Mouse (Mus musculus): Measurements from ENCODE around the gene Tsen34. TPM values are rescaled to one million over a fixed set of nuclear protein-coding genes. Genes with fewer than 3 reads are reported as not detected.
"Not testable (repeated sequence)": the region's sequence is repeated elsewhere in the genome, so short reads cannot be mapped to it uniquely, and the experiment has no call there.

The Tsen34 gene
- total RNA-seq, 2 experiments from 2014 or later, result 73.9 to 77.4 TPM

- intact Hi-C loops (cut with DNase I), result no loop called here
These were observed 8.0 kb upstream of the Tsen34 start for GRCm38 (mm10) chr7:3684698-3685097.

DNA sequence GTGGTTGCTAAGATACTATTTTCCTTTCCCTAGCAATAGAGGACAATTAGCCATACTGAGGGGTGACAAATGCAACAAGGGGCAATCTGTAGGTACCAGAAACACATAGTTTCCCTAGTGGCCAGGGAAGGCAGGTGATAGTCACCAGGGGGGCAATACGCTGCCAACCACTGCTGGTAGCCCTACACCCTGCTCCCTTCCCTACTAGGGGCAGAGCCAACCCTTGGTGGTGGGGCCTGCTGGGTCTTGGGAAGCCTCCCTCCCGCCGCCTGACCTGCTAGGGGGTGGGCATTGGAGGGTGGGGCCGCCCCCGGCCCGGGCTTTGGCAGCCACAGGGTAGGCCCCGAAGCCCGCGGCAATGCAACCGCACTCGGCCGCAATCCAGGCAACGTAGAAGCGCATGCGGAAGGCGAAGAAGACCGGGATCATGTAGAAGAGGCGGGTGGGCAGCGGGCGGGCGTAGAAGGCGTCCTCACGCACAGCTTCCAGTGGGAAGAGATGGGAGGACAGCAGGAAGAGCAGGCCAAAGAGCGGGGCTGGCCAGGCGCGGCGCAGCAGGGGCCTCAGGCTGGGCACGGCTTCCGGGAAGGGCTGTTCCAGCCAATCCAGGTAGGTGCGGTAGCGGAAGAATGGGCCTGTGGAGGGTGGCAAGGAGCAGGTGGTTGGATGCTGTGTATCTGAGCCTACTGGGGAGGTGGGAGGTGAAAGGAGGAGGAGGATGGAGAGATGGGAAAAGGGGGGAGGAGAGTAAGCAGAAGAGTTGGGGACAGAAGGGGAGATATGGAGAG, 7.1 kb upstream of the Tsen34 start:
- no peak for DNase-seq
- intact Hi-C loops (cut with DNase I), result no loop called here

More at GRCm38 (mm10) chr7:3684698-3685097, 8.0 kb upstream of the Tsen34 start:
- no peak for DNase-seq

DNA sequence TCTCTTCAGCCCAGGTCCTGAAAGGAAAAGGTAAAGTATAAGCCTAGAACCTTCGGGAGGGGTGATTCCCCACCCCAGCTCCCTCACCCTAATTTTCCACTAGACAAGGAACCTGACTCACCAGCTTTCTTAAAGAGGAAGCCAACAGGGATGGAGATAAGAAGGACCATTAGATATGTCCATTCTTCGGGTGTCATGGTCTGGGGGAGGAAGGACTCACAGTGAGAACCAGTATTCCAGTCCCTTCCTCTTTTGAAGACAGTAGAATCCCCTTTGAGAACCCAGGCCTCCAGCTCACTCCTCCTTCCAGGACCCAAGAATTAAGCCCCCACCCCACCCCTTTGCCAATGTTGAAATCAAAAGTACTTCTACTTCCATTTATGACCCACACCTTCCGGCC, 744 bp upstream of the Tsen34 start:
- intact Hi-C loops (cut with DNase I), result loop anchor here (5.0 kb wide), 1 partner anchor 45 kb away; the partner anchor contains the start of gene Cnot3
- no peak for DNase-seq

- intact Hi-C loops (cut with DNase I), result loop anchor here (5.0 kb wide), 1 partner anchor 46 kb away; the partner anchor contains the start of gene Cnot3
These were observed 535 bp downstream of the Tsen34 start, which contains the start of gene Mboat7 for GRCm38 (mm10) chr7:3692987-3693808. Gene Mboat7 (minus strand): TSS chr7:3693523.

DNA sequence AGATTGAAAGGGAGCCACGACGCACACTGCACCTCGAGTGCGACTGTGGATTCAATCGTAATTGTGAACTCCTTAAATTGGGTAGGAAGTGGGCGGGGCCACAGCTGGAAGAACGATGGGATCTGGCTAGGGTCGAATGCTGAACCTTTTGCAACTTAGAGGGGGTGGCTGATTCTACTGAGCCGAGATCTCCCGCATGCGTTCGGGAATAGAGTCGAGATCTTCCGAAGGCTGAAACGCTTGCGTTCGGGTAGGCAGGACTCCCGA, 1.1 kb downstream of the Tsen34 start:
- intact Hi-C loops (cut with DNase I), result loop anchor here (5.0 kb wide), 1 partner anchor 46 kb away; the partner anchor contains the start of gene Cnot3
- DNase-seq, result no peak

More at GRCm38 (mm10) chr7:3692987-3693808, 535 bp downstream of the Tsen34 start, which contains the start of gene Mboat7:
- DNase-seq, result peak; percentile 94

- DNase-seq, result peak; percentile 66 to 69
- intact Hi-C loops (cut with DNase I), result loop anchor here (5.0 kb wide), 1 partner anchor 47 kb away; the partner anchor contains the start of gene Cnot3
These were observed 1.6 kb downstream of the Tsen34 start for GRCm38 (mm10) chr7:3694076-3694948.

DNA sequence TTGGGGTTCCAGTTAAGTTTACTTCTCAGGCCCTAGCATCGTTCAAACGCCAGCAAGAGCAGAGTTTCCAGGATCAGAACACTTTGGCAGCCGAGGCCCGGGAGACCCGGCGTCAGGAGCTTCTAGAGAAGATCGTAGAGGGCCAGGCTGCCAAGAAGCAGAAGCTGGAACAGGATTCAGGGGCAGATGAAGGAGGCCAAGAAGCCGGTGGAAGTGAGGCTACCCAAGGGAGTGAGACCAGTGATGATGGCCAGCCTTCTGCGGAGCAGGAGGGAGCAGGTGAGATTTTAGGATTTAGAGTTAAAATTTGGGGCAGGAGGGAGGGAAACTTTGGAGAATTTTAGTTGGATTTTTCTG, 2.3 kb downstream of the Tsen34 start:
- peak in 1 of 2 experiments; percentile 19 for DNase-seq
- intact Hi-C loops (cut with DNase I), result loop anchor here (5.0 kb wide), 2 partner anchors 48 to 457 kb away; partner anchors contain the start of genes Cnot3 and Leng9

DNA sequence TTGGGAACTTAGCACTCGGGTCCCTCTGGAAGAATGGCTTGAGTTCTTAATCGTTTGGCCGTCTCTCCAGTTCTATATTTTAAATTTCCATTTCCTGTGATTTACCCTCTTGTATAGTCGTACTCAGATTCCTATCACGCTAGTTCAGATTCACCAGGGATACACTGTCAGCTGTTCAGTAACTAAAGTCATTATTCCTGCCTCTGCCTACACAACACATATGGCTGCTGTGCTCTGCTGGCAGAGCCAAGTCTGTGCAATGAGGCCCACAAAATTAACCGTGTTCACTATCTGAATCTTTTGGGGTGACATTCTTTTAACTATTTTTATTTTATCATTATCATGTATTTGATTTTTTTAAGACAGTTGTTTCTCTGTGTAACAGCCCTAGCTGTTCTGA, 5.8 kb downstream of the Tsen34 start:
- intact Hi-C loops (cut with DNase I), result loop anchor here (5.0 kb wide), 1 partner anchor 454 kb away; the partner anchor contains the start of gene Leng9
- no peak for DNase-seq

DNA sequence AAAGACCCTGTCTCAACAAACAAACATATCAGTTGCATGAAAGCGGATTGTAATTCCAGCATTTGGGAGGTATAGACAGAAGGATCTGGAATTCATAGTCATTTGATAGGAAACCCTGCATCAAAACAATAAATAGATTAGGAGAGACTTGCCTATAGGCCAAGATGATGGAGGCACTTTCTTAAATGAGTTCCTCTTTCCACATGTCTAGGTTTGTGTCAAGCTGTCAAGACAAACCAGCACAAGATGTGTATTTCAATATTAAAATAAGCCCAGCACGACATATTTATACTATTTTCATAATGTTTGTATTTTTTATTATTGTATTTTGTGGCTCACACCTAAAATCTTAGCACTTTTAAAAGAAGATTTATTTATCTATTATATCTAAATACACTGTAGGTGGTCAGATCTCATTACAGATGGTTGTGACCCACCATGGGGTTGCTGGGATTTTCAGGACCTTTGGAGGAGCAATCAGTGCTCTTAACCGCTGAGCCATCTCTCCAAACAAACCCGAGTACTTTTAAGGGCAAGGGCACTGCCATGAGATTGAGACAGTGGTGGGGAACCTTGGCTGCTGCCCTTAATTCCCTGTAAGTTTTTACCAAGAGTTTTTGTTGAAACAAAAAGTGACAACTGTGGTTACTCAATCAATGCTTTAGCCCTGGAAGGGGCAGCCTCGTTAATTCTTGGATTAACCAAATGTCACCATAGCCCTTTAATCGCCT, 10.7 kb downstream of the Tsen34 start:
- intact Hi-C loops (cut with DNase I), result no loop called here
- DNase-seq, result no peak

DNA sequence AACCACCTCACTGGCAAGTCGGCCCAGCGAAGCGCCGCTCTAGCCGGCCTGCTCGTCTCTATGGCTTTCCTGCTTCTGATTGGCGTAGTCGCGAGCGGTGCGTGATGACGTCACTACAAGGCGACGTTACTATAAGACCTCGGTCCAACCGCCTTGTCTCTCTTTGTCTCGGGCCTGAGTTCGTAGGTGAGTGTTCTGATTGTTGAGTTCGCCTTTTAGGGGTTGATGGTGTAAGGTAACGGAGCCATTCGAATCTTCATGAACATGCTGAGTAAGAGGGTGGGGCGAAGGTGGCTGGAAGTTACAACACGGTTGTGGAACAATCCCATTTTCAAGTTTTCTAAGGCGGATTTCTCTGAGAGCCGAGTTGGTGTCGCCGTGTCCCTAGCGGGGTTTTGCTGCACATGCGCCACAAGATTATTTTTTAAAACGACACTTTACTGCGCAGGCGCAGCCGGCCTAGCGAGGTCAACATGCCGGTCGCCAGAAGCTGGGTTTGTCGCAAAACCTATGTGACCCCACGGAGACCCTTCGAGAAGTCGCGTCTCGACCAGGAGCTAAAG, 11.3 kb downstream of the Tsen34 start, which contains the start of gene Rps9:
TSS of gene Rps9 (plus strand) at position 115 of the 563 bp plus-strand sequence.
- intact Hi-C loops (cut with DNase I), result loop anchor here (2.0 kb wide), 1 partner anchor 37 kb away; no protein-coding TSS in a partner anchor
- peak; percentile 95 to 96 for DNase-seq

- intact Hi-C loops (cut with DNase I), result loop anchor here (2.0 kb wide), 1 partner anchor 38 kb away; no protein-coding TSS in a partner anchor
- DNase-seq, result no peak
These were observed 11.8 kb downstream of the Tsen34 start for GRCm38 (mm10) chr7:3704475-3704874.

DNA sequence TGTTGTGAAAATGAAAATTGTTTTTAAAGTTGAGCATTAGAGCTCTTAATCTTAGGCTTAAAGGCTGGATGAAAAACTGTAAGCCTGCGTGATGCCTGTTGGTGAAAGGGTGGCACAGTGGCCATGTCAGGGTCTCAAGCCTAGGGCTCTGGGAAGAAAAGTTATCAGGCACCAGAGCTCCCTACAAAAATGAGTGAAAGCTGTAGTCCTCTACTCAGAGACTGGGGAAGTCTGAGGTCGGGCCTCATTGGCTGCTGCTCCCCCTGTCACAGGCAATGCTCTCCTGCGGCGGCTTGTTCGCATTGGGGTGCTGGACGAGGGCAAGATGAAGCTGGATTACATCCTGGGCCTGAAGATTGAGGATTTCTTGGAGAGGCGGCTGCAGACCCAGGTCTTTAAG, 12.8 kb downstream of the Tsen34 start:
- DNase-seq, result not testable (repeated sequence)
- intact Hi-C loops (cut with DNase I), result loop anchor here (2.0 kb wide), 1 partner anchor 39 kb away; no protein-coding TSS in a partner anchor

DNA sequence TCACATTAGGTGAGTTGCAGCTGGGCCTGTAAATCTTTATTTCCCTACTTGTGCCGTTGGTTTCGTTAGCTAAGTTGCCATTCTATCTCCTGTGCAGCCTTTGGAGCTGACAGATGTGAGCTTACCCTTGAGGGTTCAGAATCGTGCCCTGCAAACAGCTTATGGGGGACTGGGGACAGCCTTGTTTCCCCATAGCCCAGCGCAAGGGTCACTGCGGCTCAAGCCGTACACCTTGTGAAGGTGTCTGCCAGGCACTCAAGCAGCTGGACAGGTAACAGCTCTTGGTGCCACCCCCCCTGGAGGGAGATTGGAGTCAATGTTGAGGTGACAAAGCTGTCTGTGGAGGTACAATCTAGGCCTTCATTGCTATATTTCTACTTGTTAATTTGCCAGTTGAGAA, 13.2 kb downstream of the Tsen34 start:
- intact Hi-C loops (cut with DNase I), result loop anchor here (2.0 kb wide), 1 partner anchor 39 kb away; no protein-coding TSS in a partner anchor
- DNase-seq, result no peak

DNA sequence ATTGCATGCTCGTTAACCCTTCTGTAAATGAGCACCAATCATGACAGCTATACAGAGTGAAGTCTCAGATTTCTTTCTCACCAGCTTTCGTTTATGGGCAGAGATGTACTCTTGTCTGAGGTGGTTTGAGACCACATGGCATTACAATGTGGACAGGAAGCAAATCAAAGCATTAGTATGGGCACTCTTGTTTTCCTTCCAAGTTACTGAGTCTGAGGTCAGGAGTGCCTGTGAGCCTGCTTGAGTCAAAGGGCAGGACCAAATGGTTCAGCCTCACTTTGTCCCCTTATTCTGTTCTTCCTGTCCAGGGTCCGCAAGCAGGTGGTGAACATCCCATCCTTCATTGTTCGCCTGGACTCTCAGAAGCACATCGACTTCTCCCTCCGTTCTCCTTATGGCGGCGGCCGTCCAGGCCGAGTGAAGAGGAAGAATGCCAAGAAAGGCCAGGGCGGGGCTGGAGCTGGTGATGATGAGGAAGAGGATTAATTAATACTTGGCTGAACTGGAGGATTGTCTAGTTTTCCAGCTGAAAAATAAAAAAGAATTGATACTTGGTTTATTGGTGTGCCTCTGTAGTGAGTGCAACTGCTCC, 13.8 kb downstream of the Tsen34 start:
- DNase-seq, result no peak
- intact Hi-C loops (cut with DNase I), result no loop called here

- intact Hi-C loops (cut with DNase I), result no loop called here
- DNase-seq, result no peak
These were observed 14.4 kb downstream of the Tsen34 start for GRCm38 (mm10) chr7:3707027-3707426.

GRCm38 (mm10) chr7:3707568-3708413, 15.1 kb downstream of the Tsen34 start:
- intact Hi-C loops (cut with DNase I), result no loop called here
- no peak for DNase-seq

- intact Hi-C loops (cut with DNase I); DNase-seq: not testable (repeated sequence)
These were observed 15.9 kb downstream of the Tsen34 start for GRCm38 (mm10) chr7:3708447-3708980.
